ENCODE assay signal across 8 mouse cellular contexts in the genomic region with DNA sequence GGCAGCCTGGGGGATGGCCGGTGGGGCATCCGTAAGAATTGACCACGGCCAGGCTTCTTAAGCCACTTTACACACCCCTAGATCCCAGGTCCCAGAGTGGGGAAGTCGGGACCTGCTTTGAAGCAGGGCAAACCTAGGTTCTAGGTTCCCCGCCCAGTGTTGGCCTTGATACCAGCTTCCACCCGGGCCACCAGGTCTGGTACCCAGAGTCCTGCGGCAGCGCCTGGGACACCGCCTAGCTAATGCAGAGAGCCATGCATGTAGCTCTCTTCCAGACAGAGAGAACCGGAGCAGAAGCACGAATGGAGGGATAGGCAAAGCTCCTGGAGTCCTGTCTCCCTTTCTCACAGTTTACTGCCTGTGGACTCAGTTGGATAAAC. TPM values are rescaled to one million over a fixed set of nuclear protein-coding genes. Genes with fewer than 3 reads are reported as not detected.
A peak's percentile ranks its signal among the peaks of the same experiment; 100 is the strongest.
DNase-seq lines count a peak whose midpoint lies in the region; ATAC-seq and TF ChIP-seq lines count a peak whose summit lies in the region.

No protein-coding gene starts in this region.

- WGBS in lung, embryonic 14.5 days, result 1% methylated on average over 11 of the region's 11 CpGs
- 2% methylated on average over 11 of the region's 11 CpGs for WGBS in kidney, embryonic 15.5 days

- DNase-seq in lung, embryonic 14.5 days, result peak; percentile 58
- DNase-seq in lung, postnatal 36 days, result no peak
- peak; percentile 75 to 83 for DNase-seq in cerebellum, adult 18-20 months
- peak; percentile 8 for DNase-seq in frontal cortex, postnatal 25 days (ENCODE audit: low spot score in 2 of 2)
- peak; percentile 38 for DNase-seq in lung, postnatal 4 days
- DNase-seq in splenic B cell, adult 2 months (ENCODE audit: low read depth, low spot score), result peak; percentile 25
- no peak for DNase-seq in ovary, postnatal 10 days (ENCODE audit: low spot score)

- peak overlapping the region; percentile 70 for H3K4me3 ChIP-seq in lung, embryonic 14.5 days (ENCODE audit: low read depth, low read length)
- peak overlapping the region; percentile 77 for H3K4me3 ChIP-seq in kidney, embryonic 15.5 days (replicated peaks)

- no peaks in the 10 kb centered on the region for H3K9me3 ChIP-seq in lung, embryonic 14.5 days (ENCODE audit: low read depth, low read length)
- no peaks in the 10 kb centered on the region for H3K9me3 ChIP-seq in kidney, embryonic 15.5 days (replicated peaks)

- peak overlapping the region; percentile 58; the same call in 1 of the 2 replicates for H3K27ac ChIP-seq in lung, embryonic 14.5 days (ENCODE audit: low read depth)
- peak overlapping the region; percentile 75 for H3K27ac ChIP-seq in kidney, embryonic 15.5 days

- peak overlapping the region; percentile 95 for H3K4me2 ChIP-seq in lung, embryonic 14.5 days
- peak overlapping the region; percentile 95 for H3K4me2 ChIP-seq in kidney, embryonic 15.5 days

- no peaks in the 10 kb centered on the region for H3K27me3 ChIP-seq in lung, embryonic 14.5 days (ENCODE audit: insufficient read depth, low read length)
- no peaks in the 10 kb centered on the region for H3K27me3 ChIP-seq in kidney, embryonic 15.5 days
- H3K27me3 ChIP-seq in splenic B cell, adult 2 months (ENCODE audit: control insufficient read depth, insufficient read depth, low read length, poor library complexity, severe bottlenecking), result no peaks in the 10 kb centered on the region

- peak; percentile 19; the same call in 1 of the 2 replicates for TF ChIP-seq CTCF in lung, embryonic 14.5 days (IDR thresholded peaks at IDR 0.05; ENCODE audit: low read depth)

- ATAC-seq in lung, embryonic 14.5 days (ENCODE audit: insufficient read depth), result peak; percentile 67
- peak; percentile 45 for ATAC-seq in kidney, embryonic 15.5 days (replicated peaks; ENCODE audit: low FRiP score)

- no peaks in the 10 kb centered on the region for H3K4me1 ChIP-seq in lung, embryonic 14.5 days (ENCODE audit: insufficient read depth)
- peaks cover 19% of the 10 kb centered on the region for H3K4me1 ChIP-seq in kidney, embryonic 15.5 days

- H3K9ac ChIP-seq in lung, embryonic 14.5 days, result peak overlapping the region; percentile 71
- peak overlapping the region; percentile 68 for H3K9ac ChIP-seq in kidney, embryonic 15.5 days

- no peaks in the 10 kb centered on the region for H3K36me3 ChIP-seq in lung, embryonic 14.5 days (ENCODE audit: insufficient read depth)
- no peaks in the 10 kb centered on the region for H3K36me3 ChIP-seq in kidney, embryonic 15.5 days
- 0 out of 2 replicates have a peak, but pooled peaks cover 1% of the 10 kb centered on the region for H3K36me3 ChIP-seq in splenic B cell, adult 2 months (ENCODE audit: control insufficient read depth, insufficient read depth, low read length, poor library complexity, severe bottlenecking)

RNA-seq across cellular contexts. Expression of a gene that starts 0.7 kb away (rescaled TPM):
- polyA plus RNA-seq in lung, embryonic 14.5 days (2014; fragmentation: Nextera tagmentation; extraction: Ambion mirVana), result 58.9 and 63.9 TPM in 2 replicates
- 78.0 and 94.1 TPM in 2 replicates for polyA plus RNA-seq in kidney, embryonic 15.5 days (2015; fragmentation: Nextera tagmentation; extraction: Ambion mirVana)

Comparison
In these comparisons a context has a peak if more than half of its experiments do, and no peak if none do; other contexts are left out.
1. DNase-seq: peak in lung, embryonic 14.5 days (single experiment), cerebellum, adult 18-20 months (2 of 2), frontal cortex, postnatal 25 days (2 of 2), lung, postnatal 4 days (2 of 2) and splenic B cell, adult 2 months (single experiment); none in lung, postnatal 36 days (single experiment) and ovary, postnatal 10 days (single experiment).